Mouse (Mus musculus): Measurements from ENCODE around the gene Pik3cd.

The Pik3cd gene

DNA sequence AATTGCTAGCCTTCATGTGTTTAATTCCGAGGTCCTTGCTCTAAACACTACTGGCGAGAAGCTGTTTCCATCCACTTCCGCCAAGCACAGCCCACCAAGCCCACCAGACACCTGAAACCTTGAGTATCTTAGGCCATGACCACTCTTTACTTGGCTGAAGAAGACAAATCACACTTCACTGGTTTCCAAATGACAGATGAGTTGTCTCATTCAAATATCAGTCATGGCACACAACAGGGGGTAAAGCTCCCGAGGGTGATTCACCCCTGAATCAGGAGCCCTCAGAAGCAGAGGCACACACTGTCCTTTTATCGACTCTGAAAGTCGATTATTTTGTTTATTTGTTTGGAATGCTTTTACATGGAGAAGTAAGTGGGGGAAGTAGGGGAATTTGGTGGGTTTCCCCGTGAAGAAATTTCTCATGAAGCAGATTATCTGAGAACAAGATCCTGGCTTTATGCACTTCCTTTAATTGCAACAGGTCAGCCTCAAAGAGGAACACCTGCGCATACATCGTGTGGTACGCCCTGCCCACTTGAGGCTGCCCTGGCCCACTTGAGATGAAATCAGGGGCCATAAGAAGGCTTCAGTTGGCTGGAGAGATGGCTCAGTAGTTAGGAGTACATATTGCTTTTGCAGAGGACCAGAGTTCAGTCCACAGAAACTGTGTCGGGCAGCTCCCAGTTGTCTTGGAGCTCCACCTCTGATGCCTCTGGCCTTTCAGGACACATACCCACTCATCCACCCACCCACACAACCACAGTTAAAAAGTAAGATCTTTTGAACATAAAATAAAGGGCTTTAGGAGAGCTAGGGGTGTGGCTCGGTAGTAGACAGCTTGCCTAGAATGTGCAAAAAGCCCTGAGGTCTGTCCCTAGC, 12.3 kb downstream of the Pik3cd start:
- DNase-seq (ENCODE audit: low read depth, low spot score) = no peak

DNA sequence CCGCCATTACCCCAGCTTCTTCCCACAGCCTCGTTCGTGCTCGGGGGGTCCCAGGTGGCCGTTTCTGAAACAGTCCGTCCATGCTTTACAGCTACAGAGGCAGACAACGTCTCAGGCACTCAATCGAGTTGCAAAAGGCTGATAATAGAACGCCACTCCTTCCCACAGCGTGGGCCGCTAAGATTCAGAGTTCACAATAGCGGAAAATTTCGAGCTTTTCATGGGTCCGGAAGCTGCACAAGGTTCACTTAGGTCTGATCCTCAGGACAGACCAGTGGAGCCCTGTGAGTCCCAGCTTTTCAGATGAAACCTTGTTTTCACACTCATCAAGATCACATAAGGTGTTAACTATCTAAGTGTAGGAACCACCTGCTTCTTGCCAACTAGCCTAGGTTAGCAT, 13.5 kb downstream of the Pik3cd start:
- DNase-seq (ENCODE audit: low read depth, low spot score) = peak; percentile 55

GRCm38 (mm10) chr4:149684841-149685623, 17.3 kb downstream of the Pik3cd start:
- peak; percentile 78 for DNase-seq (ENCODE audit: low read depth, low spot score)

- peak; percentile 94 for DNase-seq (ENCODE audit: low read depth, low spot score)
Measured at GRCm38 (mm10) chr4:149683875-149684274, 18.5 kb downstream of the Pik3cd start.

DNA sequence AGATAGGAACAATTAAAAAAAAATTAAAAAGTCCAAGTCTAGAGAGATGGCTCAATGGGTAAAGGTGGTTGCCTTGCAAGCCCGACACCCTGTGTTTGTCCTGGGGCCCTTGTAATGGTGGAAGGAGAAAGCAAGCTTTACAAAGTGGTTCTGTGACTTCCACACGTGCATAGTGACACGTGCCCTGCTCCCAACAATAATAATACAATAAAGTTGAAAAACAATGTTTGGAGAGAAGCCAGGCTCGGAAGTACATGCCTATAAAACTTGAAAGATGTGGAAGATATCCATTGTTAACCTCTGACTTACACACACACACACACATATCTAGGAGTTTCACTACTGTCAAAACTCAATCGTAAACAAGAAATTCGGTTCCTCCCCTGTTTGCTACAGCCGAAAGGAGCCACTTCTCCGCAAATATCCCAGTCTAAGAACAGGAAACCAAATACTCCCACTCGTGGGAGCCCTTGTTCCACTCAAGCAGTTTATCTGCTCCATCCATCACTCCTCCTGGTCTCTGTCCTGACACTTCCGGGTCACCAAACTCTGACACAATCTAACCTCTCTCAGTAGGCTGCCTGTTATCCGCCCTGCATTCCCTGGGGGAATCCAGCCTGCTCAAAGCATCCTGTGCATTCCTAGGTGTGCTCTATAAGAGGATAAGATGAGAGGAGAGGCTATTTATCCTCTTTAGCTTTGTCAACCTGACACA, 23.2 kb downstream of the Pik3cd start:
- no peak for DNase-seq (ENCODE audit: low read depth, low spot score)

- DNase-seq (ENCODE audit: low read depth, low spot score) = no peak
Measured at GRCm38 (mm10) chr4:149678006-149678405, 24.4 kb downstream of the Pik3cd start.

DNA sequence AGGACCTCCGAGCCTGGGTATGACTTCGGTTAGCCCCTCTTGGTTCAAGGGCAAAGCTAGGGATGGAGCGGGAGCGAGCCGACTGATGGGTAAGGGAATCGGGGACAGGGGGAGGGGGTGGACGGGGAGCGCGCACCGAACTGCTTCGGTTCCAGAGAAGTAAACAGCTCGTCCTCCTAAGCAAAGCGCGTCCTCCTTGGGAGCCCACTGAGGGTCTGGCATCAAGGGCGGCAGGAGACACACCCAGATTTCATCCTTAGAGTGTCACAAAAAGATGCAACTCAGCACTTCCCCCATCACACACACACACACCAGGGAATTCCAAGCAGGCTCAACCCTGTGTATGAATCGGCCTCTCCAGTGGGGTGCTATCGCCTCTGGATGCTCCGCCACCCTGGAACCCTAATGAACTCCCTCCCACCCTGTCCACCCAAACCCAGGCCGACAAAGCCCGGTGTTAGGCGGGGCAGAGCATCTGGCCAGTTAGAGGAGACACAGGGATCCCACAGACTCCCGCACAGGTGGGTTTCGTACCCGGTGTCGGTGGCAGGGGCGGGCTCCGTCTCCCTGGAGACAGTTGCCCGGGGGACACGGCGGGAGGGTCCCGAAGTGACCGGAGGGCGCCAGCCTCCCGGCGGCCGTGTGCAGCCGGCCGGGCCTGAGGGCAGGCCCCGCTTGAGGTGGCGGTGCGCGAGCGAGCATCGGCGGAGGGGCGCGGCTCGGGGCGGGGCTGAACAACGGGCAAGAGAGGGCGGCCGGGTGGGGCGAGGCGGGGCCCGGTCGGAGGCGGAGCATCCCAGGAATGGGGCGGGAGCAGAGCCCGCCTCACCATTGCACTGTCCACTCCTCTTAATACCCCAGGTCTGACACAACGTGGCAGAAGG, 26.8 kb downstream of the Pik3cd start:
- DNase-seq (ENCODE audit: low read depth, low spot score) = peak; percentile 78

DNA sequence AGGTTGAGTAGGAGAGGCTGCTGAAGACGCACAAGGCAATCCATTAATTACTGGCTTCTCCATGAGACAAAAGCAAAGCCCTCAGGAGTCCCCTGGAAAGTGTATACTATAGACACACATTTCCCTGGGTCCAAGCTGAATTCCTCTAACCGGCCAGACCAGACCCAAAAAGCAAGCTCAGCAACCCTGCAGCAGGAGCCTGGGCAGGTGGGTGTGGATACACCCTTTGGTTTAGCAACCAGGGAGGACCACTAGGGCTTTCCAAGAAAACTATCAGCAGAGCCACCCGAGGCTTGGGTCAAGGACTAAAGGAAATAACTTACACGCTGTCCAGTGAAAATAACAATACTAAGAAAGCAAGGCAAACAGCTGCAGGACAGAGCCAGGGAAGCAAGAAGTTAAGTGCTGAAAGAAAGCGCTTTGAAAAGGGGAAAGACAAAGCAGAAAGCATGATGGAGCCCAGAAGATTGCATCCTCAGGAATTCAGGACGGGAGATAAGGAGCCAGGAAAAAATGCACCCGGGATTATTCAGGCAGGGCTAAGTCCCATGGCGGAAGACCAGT, 27.5 kb downstream of the Pik3cd start:
- no peak for DNase-seq (ENCODE audit: low read depth, low spot score)

GRCm38 (mm10) chr4:149672747-149673146, 29.6 kb downstream of the Pik3cd start:
- no peak for DNase-seq (ENCODE audit: low read depth, low spot score)

DNA sequence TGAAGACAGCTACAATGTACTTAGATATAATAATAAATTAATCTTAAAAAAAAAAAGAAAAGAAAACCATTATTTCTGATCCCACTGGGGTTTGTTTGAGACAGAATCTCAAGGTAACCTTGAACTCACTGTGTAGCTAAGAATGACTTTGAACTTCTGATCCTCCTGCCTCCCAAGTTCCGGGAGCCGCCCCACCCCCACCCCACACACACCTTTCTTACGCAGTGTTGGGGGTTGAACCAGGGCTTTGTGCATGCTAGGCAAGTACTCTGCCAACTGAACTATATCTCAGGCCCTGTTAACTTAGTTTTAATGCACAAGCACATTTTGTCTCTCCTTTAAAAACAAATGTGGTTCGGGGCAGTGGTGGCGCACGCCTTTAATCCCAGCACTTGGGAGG, 31.2 kb downstream of the Pik3cd start:
- peak; percentile 66 for DNase-seq (ENCODE audit: low read depth, low spot score)

- DNase-seq (ENCODE audit: low read depth, low spot score) = no peak
Measured at GRCm38 (mm10) chr4:149665692-149666090, 36.7 kb downstream of the Pik3cd start.

- no peak for DNase-seq (ENCODE audit: low read depth, low spot score)
Measured at GRCm38 (mm10) chr4:149665016-149665691, 37.2 kb downstream of the Pik3cd start.

- DNase-seq (ENCODE audit: low read depth, low spot score) = no peak
Measured at GRCm38 (mm10) chr4:149663849-149664503, 38.4 kb downstream of the Pik3cd start.

GRCm38 (mm10) chr4:149661967-149662589, 40.3 kb downstream of the Pik3cd start:
- DNase-seq (ENCODE audit: low read depth, low spot score) = no peak

DNA sequence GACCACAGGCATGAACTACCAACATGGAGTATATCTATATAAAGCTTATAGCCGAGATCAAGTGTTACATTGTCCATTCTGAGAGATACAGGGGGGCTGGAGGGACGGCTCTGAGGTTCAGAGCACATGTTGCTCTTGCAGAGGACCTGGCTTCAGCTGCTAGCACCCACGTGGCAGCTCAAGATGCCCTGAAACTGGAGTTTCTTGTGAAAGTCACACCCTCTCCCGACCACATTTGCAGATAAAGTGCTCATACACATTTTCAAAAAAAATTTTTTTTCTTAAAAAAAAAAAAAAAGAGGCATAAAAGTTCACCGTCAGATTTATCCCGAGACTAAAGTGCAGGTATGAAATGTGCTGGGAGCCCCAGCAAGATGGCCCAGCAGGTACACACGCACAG, 41.8 kb downstream of the Pik3cd start:
- DNase-seq (ENCODE audit: low read depth, low spot score) = no peak

GRCm38 (mm10) chr4:149659495-149660116, 42.8 kb downstream of the Pik3cd start:
- DNase-seq (ENCODE audit: low read depth, low spot score) = peak; percentile 64

DNA sequence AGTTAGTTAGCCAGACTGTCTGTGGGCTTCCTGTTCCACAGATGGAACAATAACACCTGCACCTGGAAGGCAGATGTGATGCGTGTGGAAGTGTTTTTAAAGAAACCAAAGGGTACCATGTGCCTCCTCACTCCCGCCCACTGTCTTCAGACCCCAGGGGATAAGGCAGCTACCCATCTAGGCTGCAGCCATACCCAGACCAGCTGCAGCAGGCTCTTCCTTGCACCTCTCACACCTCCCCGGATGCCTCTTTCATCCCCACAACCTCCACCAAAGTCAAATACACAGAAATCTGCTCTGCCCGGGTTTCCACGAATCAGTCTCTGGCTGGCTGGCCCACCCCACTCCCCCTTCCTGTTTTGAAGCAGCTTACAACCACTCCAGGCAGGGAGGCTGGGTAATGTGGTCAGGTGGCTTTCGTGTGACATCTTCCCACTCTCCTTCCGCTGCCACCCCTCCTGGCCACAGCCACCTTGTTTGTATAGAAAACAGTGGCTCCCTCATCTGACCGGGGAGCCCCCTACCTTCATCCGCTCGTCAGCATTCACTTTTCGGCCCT, 44.4 kb downstream of the Pik3cd start:
- DNase-seq (ENCODE audit: low read depth, low spot score) = no peak

DNA sequence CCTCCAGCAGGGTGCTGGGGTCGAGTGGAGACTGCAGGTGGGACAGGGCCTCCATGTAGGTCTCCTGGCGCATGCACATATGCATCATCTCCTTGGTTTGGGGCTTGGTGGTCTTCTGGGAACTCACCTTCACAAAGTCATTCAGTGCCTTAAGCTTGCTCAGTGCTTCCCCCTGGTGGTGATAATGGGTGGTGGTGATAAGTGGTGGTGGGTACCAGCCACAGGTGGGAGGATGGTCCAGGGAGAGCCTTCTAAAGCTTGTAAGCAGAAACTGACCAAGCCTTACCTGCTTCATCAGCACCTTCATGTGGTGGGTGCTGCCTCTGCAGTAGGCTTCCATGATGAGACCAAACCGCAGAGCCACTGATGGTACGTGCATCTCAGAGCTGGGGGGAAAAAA, 48.1 kb downstream of the Pik3cd start:
- DNase-seq (ENCODE audit: low read depth, low spot score) = peak; percentile 65
